Mouse (Mus musculus) kidney, embryonic 14.5 days (tissue): ENCODE data around the gene Ddx60. TPM values are rescaled to one million over a fixed set of nuclear protein-coding genes. Genes with fewer than 3 reads are reported as not detected.
A peak's percentile ranks its signal among the peaks of the same experiment; 100 is the strongest.

Experiments
- ATAC-seq: fragments of 200-750 bp; cut with Nextera tagmentation; 2 replicates; pipeline ENCODE4 v1.8.0; 2017; ENCODE audit warnings: moderate number of reproducible peaks, mild to moderate bottlenecking, moderate TSS enrichment, moderate library complexity; ENCODE audit not compliant: low FRiP score, low TSS enrichment
- H3K27ac ChIP-seq: fragments of 300-500 bp; sonication (generic); 2 replicates; pipeline ENCODE4 v1.5.1; 2014; ENCODE audit warnings: low read depth, mild to moderate bottlenecking, low read length, moderate library complexity, mixed read lengths
- H3K27me3 ChIP-seq: fragments of 300-500 bp; sonication (generic); 2 replicates; pipeline ENCODE4 v1.6.1; 2014; ENCODE audit warnings: mild to moderate bottlenecking, low read length; ENCODE audit not compliant: control insufficient read depth, insufficient read depth
- H3K36me3 ChIP-seq: fragments of 300-500 bp; sonication (generic); 2 replicates; pipeline ENCODE4 v1.6.1; 2014; ENCODE audit warnings: low read length, mixed read lengths; ENCODE audit not compliant: control insufficient read depth, insufficient read depth
- H3K4me1 ChIP-seq: fragments of 300-500 bp; sonication (generic); 2 replicates; pipeline ENCODE4 v1.6.1; 2014; ENCODE audit warnings: low read length, mixed read lengths; ENCODE audit not compliant: control insufficient read depth, insufficient read depth
- H3K4me2 ChIP-seq: fragments of 300-500 bp; sonication (generic); replicated peaks from 2 replicates; pipeline ENCODE4 v1.6.1; 2014; ENCODE audit warnings: low read depth, mild to moderate bottlenecking, low read length
- H3K4me3 ChIP-seq: fragments of 300-500 bp; sonication (generic); 2 replicates; pipeline ENCODE4 v1.5.1; 2014; ENCODE audit warnings: mild to moderate bottlenecking, low read length
- H3K9ac ChIP-seq: fragments of 300-500 bp; sonication (generic); 2 replicates; pipeline ENCODE4 v1.6.1; 2014; ENCODE audit warnings: low read depth, mild to moderate bottlenecking, low read length, moderate library complexity
- H3K9me3 ChIP-seq: fragments of 300-500 bp; sonication (generic); 2 replicates; pipeline ENCODE4 v1.6.1; 2016; ENCODE audit warnings: low read length; ENCODE audit not compliant: control insufficient read depth
- WGBS: fragments of 180-500 bp; shearing (Covaris S2); extraction: QIAGEN DNeasy Blood & Tissue Kit; methylation state at CpG from one replicate; pipeline ENCODE4 v1.1.7; 2014; 5-methylcytosine and 5-hydroxymethylcytosine counted together
- polyA plus RNA-seq: library from polyadenylated mRNA; unstranded; fragments of >200 nt; fragmentation: Nextera tagmentation; extraction: Ambion mirVana; gene quantifications from 2 replicates; pipeline ENCODE4 v1.2.1, GENCODE M21; 2014

Gene Ddx60
- polyA plus RNA-seq, 1 experiment from 2014 or later = 0.64 TPM

- H3K4me1 ChIP-seq = no peaks in the 10 kb centered on the region
- H3K4me3 ChIP-seq = no peak overlapping the region
- no peaks in the 10 kb centered on the region for H3K27me3 ChIP-seq
- 66% methylated on average over 3 of the region's 3 CpGs for WGBS
- no peak overlapping the region for H3K9ac ChIP-seq
- H3K27ac ChIP-seq = no peak overlapping the region
- H3K36me3 ChIP-seq = no peaks in the 10 kb centered on the region
- H3K4me2 ChIP-seq = no peak overlapping the region
- no peaks in the 10 kb centered on the region for H3K9me3 ChIP-seq
- no peak for ATAC-seq
Observed at GRCm38 (mm10) chr8:62034351-62034750, 106.5 kb downstream of the Ddx60 start.

GRCm38 (mm10) chr8:62046809-62047208, 118.9 kb downstream of the Ddx60 start:
- H3K4me2 ChIP-seq = no peak overlapping the region
- H3K4me3 ChIP-seq = no peak overlapping the region
- no peak overlapping the region for H3K9ac ChIP-seq
- ATAC-seq = no peak
- 51% methylated on average over 2 of the region's 2 CpGs for WGBS
- H3K4me1 ChIP-seq = no peaks in the 10 kb centered on the region
- H3K36me3 ChIP-seq = no peaks in the 10 kb centered on the region
- H3K9me3 ChIP-seq = no peaks in the 10 kb centered on the region
- no peaks in the 10 kb centered on the region for H3K27me3 ChIP-seq
- no peak overlapping the region for H3K27ac ChIP-seq

GRCm38 (mm10) chr8:62060357-62060756, 132.5 kb downstream of the Ddx60 start:
- Histone ChIP-seq H3K9me3 (no peaks in the 10 kb centered on the region), H3K27me3 (no peaks in the 10 kb centered on the region), H3K4me3 (no peak overlapping the region), H3K9ac (no peak overlapping the region), H3K4me2 (no peak overlapping the region), H3K36me3 (no peaks in the 10 kb centered on the region), H3K4me1 (no peaks in the 10 kb centered on the region), H3K27ac (no peak overlapping the region)
- no peak for ATAC-seq

GRCm38 (mm10) chr8:62068305-62068704, 140.4 kb downstream of the Ddx60 start:
- Histone ChIP-seq H3K27ac (no peak overlapping the region), H3K27me3 (no peaks in the 10 kb centered on the region), H3K4me3 (no peak overlapping the region), H3K4me2 (no peak overlapping the region), H3K9ac (no peak overlapping the region), H3K36me3 (no peaks in the 10 kb centered on the region), H3K9me3 (no peaks in the 10 kb centered on the region), H3K4me1 (no peaks in the 10 kb centered on the region)
- ATAC-seq = peak; percentile 82; the same call in 1 of the 2 replicates

- Histone ChIP-seq H3K36me3 (no peaks in the 10 kb centered on the region), H3K4me2 (no peak overlapping the region), H3K9me3 (no peaks in the 10 kb centered on the region), H3K9ac (no peak overlapping the region), H3K4me1 (no peaks in the 10 kb centered on the region), H3K4me3 (no peak overlapping the region), H3K27ac (no peak overlapping the region), H3K27me3 (no peaks in the 10 kb centered on the region)
- no peak for ATAC-seq
- WGBS = 51% methylated on average over 3 of the region's 3 CpGs
Observed at GRCm38 (mm10) chr8:62080195-62080802, 152.4 kb downstream of the Ddx60 start.

GRCm38 (mm10) chr8:62081804-62082203, 153.9 kb downstream of the Ddx60 start:
- Histone ChIP-seq H3K36me3 (no peaks in the 10 kb centered on the region), H3K4me3 (no peak overlapping the region), H3K4me1 (no peaks in the 10 kb centered on the region), H3K27ac (no peak overlapping the region), H3K9ac (no peak overlapping the region), H3K27me3 (no peaks in the 10 kb centered on the region), H3K4me2 (no peak overlapping the region), H3K9me3 (no peaks in the 10 kb centered on the region)
- 89% methylated on average over 2 of the region's 2 CpGs for WGBS
- no peak for ATAC-seq

Other genes with a start within 250 kb of the Ddx60 start
- gene Palld, start 25.4 kb upstream of the Ddx60 start, polyA plus RNA-seq = 41.6 and 53.1 TPM in 2 replicates
- gene Anxa10, start 195.1 kb downstream of the Ddx60 start, polyA plus RNA-seq = 0.41 TPM in 1 of 2 replicates, not detected in the other